Mouse (Mus musculus) neural tube, embryonic 14.5 days (tissue): ENCODE measurements around the gene Cpne6. TPM values are rescaled to one million over a fixed set of nuclear protein-coding genes. Genes with fewer than 3 reads are reported as not detected.

Source experiments
- ATAC-seq: fragments of 200-750 bp; cut with Nextera tagmentation; 2 replicates; pipeline ENCODE4 v1.8.0; 2017; ENCODE audit warnings: low read depth, mild to moderate bottlenecking, moderate TSS enrichment, moderate library complexity
- H3K27ac ChIP-seq: fragments of 300-500 bp; sonication (generic); 2 replicates; pipeline ENCODE4 v1.5.1; 2014; ENCODE audit warnings: low read depth, mild to moderate bottlenecking, control low read depth, low read length, moderate library complexity, mixed read lengths
- H3K27me3 ChIP-seq: fragments of 300-500 bp; sonication (generic); 2 replicates; pipeline ENCODE4 v1.6.1; 2014; ENCODE audit warnings: low read length; ENCODE audit not compliant: control insufficient read depth, insufficient read depth
- H3K36me3 ChIP-seq: fragments of 300-500 bp; sonication (generic); 2 replicates; pipeline ENCODE4 v1.6.1; 2014; ENCODE audit warnings: low read length, mixed read lengths; ENCODE audit not compliant: control insufficient read depth, insufficient read depth
- H3K4me1 ChIP-seq: fragments of 300-500 bp; sonication (generic); 2 replicates; pipeline ENCODE4 v1.6.1; 2014; ENCODE audit warnings: low read length; ENCODE audit not compliant: control insufficient read depth, insufficient read depth
- H3K4me2 ChIP-seq: fragments of 300-500 bp; sonication (generic); 2 replicates; pipeline ENCODE4 v1.6.1; 2014; ENCODE audit warnings: mild to moderate bottlenecking, low read depth, low read length, control low read depth
- H3K4me3 ChIP-seq: fragments of 300-500 bp; sonication (generic); 2 replicates; pipeline ENCODE4 v1.5.1; 2014; ENCODE audit warnings: low read depth, low read length, control low read depth, mixed read lengths
- H3K9ac ChIP-seq: fragments of 300-500 bp; sonication (generic); replicated peaks from 2 replicates; pipeline ENCODE4 v1.6.1; 2014; ENCODE audit warnings: low read depth, mild to moderate bottlenecking, control low read depth, low read length, mixed read lengths
- H3K9me3 ChIP-seq: fragments of 300-500 bp; sonication (generic); 2 replicates; pipeline ENCODE4 v1.6.1; 2016; ENCODE audit warnings: low read length; ENCODE audit not compliant: control insufficient read depth
- WGBS: fragments of 180-500 bp; shearing (Covaris S2); extraction: QIAGEN DNeasy Blood & Tissue Kit; methylation state at CpG from one replicate; pipeline ENCODE4 v1.1.7; 2014; 5-methylcytosine and 5-hydroxymethylcytosine counted together
- polyA plus RNA-seq: library from polyadenylated mRNA; unstranded; fragments of >200 nt; fragmentation: Nextera tagmentation; extraction: Ambion mirVana; gene quantifications from 2 replicates; pipeline ENCODE4 v1.2.1, GENCODE M21; 2014

Gene Cpne6
- polyA plus RNA-seq, 1 experiment from 2014 or later, result 13.3 TPM

DNA sequence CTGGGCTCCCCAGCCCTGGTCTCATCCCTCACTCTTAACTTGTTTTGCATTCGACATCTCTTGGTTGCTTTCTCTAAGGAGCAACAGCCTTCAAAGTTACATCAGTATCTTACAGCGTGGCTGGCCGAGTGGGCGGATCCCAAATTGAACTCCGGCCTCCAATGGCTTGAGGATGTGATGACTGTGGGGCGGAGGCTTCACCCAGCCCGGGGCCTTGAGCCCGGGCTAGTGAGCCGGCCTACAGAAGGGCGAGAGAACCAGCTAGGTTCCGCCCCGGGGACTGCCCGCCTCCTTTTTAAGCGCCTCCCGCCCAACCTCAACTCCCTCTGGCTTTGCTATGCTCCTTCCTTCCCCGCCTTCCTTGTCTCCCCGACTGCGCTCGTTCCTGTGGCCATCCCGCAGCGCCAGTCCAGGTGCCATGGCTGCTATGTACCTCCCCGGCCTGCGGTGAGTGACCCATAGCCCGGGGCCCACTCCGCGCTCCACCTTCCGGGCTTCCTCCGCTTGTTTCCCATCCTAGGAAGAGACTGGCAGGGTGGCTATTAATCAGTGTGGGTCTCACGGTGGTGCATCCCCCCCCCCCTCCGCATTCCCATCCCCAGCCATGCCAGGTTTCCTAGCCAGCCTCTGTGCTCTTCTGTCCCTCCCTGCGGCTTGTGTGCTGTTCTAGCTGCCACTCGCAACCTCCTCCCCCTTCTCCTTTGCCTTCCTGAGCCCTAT lies 30.0 kb downstream of the Cpne6 start, which contains the start of gene Pck2:
Gene Pck2 (plus strand): TSS at position 200 of the 720 bp plus-strand sequence.
- Histone ChIP-seq H3K4me3 (peak within 1 kb of the TSS; percentile 47), H3K36me3 (no peaks in the 10 kb centered on the region), H3K4me2 (peak within 1 kb of the TSS; percentile 77), H3K9me3 (no peaks in the 10 kb centered on the region), H3K4me1 (peaks cover 20% of the 10 kb centered on the region), H3K27ac (peak within 1 kb of the TSS; percentile 88), H3K27me3 (no peaks in the 10 kb centered on the region), H3K9ac (peak within 1 kb of the TSS; percentile 60)
- peak; percentile 87 for ATAC-seq
- whole genome bisulfite sequencing, result under 1% methylated on average over 32 of the region's 32 CpGs

GRCm38 (mm10) chr14:55540787-55541321 lies 30.6 kb downstream of the Cpne6 start:
- H3K9ac ChIP-seq, result peak overlapping the region; percentile 60
- peak overlapping the region; percentile 77 for H3K4me2 ChIP-seq
- no peaks in the 10 kb centered on the region for H3K36me3 ChIP-seq
- H3K27me3 ChIP-seq, result no peaks in the 10 kb centered on the region
- no peaks in the 10 kb centered on the region for H3K9me3 ChIP-seq
- peaks cover 20% of the 10 kb centered on the region for H3K4me1 ChIP-seq
- peak; percentile 61 for ATAC-seq
- H3K27ac ChIP-seq, result peak overlapping the region; percentile 88
- 7% methylated on average over 9 of the region's 10 CpGs for WGBS
- peak overlapping the region; percentile 47 for H3K4me3 ChIP-seq

DNA sequence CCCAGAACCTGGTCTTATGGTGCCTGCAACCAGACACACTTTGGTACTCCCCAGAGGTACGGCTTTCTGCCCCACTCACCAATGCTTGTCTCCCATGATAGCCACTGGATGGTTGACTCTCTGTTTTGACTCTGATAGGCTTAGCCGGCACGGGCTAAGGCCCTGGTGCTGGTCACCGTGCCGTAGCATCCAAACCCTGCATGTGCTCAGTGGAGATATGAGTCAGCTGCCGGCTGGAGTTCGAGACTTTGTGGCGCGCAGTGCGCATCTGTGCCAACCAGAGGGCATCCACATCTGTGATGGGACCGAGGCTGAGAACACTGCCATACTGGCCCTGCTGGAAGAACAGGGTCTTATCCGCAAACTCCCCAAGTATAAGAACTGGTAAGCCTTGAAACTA lies 32.0 kb downstream of the Cpne6 start:
- 96% methylated on average over 12 of the region's 12 CpGs for WGBS
- Histone ChIP-seq H3K4me1 (peaks cover 20% of the 10 kb centered on the region), H3K36me3 (no peaks in the 10 kb centered on the region), H3K9ac (no peak overlapping the region), H3K4me3 (no peak overlapping the region), H3K27ac (no peak overlapping the region), H3K4me2 (no peak overlapping the region), H3K9me3 (no peaks in the 10 kb centered on the region), H3K27me3 (no peaks in the 10 kb centered on the region)
- ATAC-seq, result no peak

DNA sequence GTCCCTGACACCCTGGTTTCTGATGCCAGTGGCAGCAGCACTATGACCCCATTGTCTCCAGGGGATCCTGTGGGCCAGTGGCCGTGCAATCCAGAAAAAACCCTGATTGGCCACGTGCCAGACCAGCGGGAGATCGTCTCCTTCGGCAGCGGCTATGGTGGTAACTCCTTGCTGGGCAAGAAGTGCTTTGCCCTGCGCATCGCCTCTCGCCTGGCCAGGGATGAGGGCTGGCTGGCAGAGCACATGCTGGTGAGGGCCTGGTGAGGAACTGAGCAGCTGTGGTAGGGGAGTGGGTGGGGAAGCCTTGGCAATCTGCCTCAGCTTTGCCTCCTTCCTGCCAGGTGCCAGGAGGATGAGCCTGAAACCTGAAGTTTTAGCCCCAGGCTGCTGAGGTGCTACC lies 34.1 kb downstream of the Cpne6 start:
- no peak overlapping the region for H3K4me2 ChIP-seq
- no peak overlapping the region for H3K27ac ChIP-seq
- H3K36me3 ChIP-seq, result 0 out of 2 replicates have a peak, but pooled peaks cover 3% of the 10 kb centered on the region
- no peaks in the 10 kb centered on the region for H3K9me3 ChIP-seq
- WGBS, result 58% methylated on average over 9 of the region's 9 CpGs
- no peak overlapping the region for H3K9ac ChIP-seq
- H3K27me3 ChIP-seq, result no peaks in the 10 kb centered on the region
- no peak for ATAC-seq
- H3K4me1 ChIP-seq, result peaks cover 20% of the 10 kb centered on the region
- H3K4me3 ChIP-seq, result no peak overlapping the region

DNA sequence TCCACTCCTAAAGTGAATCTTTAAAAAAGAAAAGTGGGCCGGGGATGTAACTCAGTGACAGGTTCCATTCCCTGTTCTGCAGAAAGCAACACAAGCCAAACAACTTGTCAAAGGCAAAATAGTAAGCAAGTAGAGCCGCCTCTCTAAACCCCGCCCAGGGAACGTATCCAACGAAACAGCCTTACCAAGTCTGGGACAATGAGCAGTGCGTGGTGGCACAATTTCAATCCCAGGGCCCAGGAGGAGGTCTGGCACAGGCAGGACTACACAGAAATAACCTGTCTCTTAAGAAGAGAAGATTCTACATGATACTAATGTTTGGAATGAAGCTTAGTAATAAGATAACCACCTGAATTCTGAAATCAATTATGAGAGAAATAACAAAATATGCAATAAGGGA lies 39.9 kb downstream of the Cpne6 start:
- Histone ChIP-seq H3K4me1 (no peaks in the 10 kb centered on the region), H3K4me2 (no peak overlapping the region), H3K4me3 (no peak overlapping the region), H3K27me3 (no peaks in the 10 kb centered on the region), H3K9me3 (no peaks in the 10 kb centered on the region), H3K27ac (no peak overlapping the region), H3K9ac (no peak overlapping the region), H3K36me3 (0 out of 2 replicates have a peak, but pooled peaks cover 3% of the 10 kb centered on the region)
- no peak for ATAC-seq
- 85% methylated on average over 6 of the region's 6 CpGs for WGBS

GRCm38 (mm10) chr14:55551347-55551746 lies 41.1 kb downstream of the Cpne6 start:
- H3K9me3 ChIP-seq, result no peaks in the 10 kb centered on the region
- no peak overlapping the region for H3K4me3 ChIP-seq
- no peak overlapping the region for H3K9ac ChIP-seq
- 0 out of 2 replicates have a peak, but pooled peaks cover 3% of the 10 kb centered on the region for H3K36me3 ChIP-seq
- H3K27me3 ChIP-seq, result no peaks in the 10 kb centered on the region
- H3K4me2 ChIP-seq, result no peak overlapping the region
- H3K27ac ChIP-seq, result no peak overlapping the region
- 61% methylated on average over 5 of the region's 5 CpGs for WGBS
- no peak for ATAC-seq
- no peaks in the 10 kb centered on the region for H3K4me1 ChIP-seq

GRCm38 (mm10) chr14:55551794-55552193 lies 41.5 kb downstream of the Cpne6 start:
- H3K27ac ChIP-seq, result no peak overlapping the region
- H3K9ac ChIP-seq, result no peak overlapping the region
- WGBS, result 90% methylated on average over 8 of the region's 8 CpGs
- H3K36me3 ChIP-seq, result 0 out of 2 replicates have a peak, but pooled peaks cover 3% of the 10 kb centered on the region
- H3K9me3 ChIP-seq, result no peaks in the 10 kb centered on the region
- H3K4me1 ChIP-seq, result no peaks in the 10 kb centered on the region
- ATAC-seq, result no peak
- no peak overlapping the region for H3K4me2 ChIP-seq
- no peaks in the 10 kb centered on the region for H3K27me3 ChIP-seq
- no peak overlapping the region for H3K4me3 ChIP-seq

- ATAC-seq, result no peak
- Histone ChIP-seq H3K9me3 (no peaks in the 10 kb centered on the region), H3K36me3 (no peaks in the 10 kb centered on the region), H3K27ac (no peak overlapping the region), H3K4me1 (0 out of 2 replicates have a peak, but pooled peaks cover 4% of the 10 kb centered on the region), H3K27me3 (no peaks in the 10 kb centered on the region), H3K9ac (no peak overlapping the region), H3K4me2 (no peak overlapping the region), H3K4me3 (no peak overlapping the region)
These were observed 44.4 kb downstream of the Cpne6 start for GRCm38 (mm10) chr14:55554635-55555034.

GRCm38 (mm10) chr14:55555788-55556187 lies 45.5 kb downstream of the Cpne6 start:
- Histone ChIP-seq H3K27ac (no peak overlapping the region), H3K9me3 (no peaks in the 10 kb centered on the region), H3K4me2 (no peak overlapping the region), H3K4me1 (0 out of 2 replicates have a peak, but pooled peaks cover 4% of the 10 kb centered on the region), H3K9ac (no peak overlapping the region), H3K36me3 (no peaks in the 10 kb centered on the region), H3K27me3 (no peaks in the 10 kb centered on the region), H3K4me3 (no peak overlapping the region)
- no peak for ATAC-seq
- WGBS, result 81% methylated on average over 3 of the region's 3 CpGs
